Mouse (Mus musculus) embryo, embryonic 11 days (tissue): ENCODE measurements around the gene Gm30191.
"Not testable (repeated sequence)": the region's sequence is repeated elsewhere in the genome, so short reads cannot be mapped to it uniquely, and the experiment has no call there.

Experiments
- DNase-seq: peaks from one replicate; pipeline ENCODE4 v3.0.0-alpha.2; 2015

Gene Gm30191

GRCm38 (mm10) chr4:134252131-134252910 is 5.6 kb downstream of the Gm30191 start:
- DNase-seq, result peak; percentile 50

GRCm38 (mm10) chr4:134252911-134253721 is 6.4 kb downstream of the Gm30191 start:
- peak; percentile 60 for DNase-seq

- peak; percentile 72 for DNase-seq
Measured at GRCm38 (mm10) chr4:134253722-134254324, 7.1 kb downstream of the Gm30191 start, which contains the start of gene Grrp1. Gene Grrp1, minus strand, starts transcription at chr4:134254106.

GRCm38 (mm10) chr4:134254835-134255234 is 8.1 kb downstream of the Gm30191 start:
- DNase-seq, result no peak

- DNase-seq, result no peak
Measured at GRCm38 (mm10) chr4:134255854-134256253, 9.1 kb downstream of the Gm30191 start.

GRCm38 (mm10) chr4:134256407-134257197 is 9.9 kb downstream of the Gm30191 start:
- peak; percentile 67 for DNase-seq

GRCm38 (mm10) chr4:134257198-134258009 is 10.7 kb downstream of the Gm30191 start:
- peak; percentile 56 for DNase-seq

GRCm38 (mm10) chr4:134258354-134258753 is 11.6 kb downstream of the Gm30191 start:
- DNase-seq, result no peak

GRCm38 (mm10) chr4:134263191-134263590 is 16.5 kb downstream of the Gm30191 start:
- peak; percentile 65 for DNase-seq

- no peak for DNase-seq
Measured at GRCm38 (mm10) chr4:134265860-134266585, 19.3 kb downstream of the Gm30191 start.

- DNase-seq, result no peak
Measured at GRCm38 (mm10) chr4:134268102-134268655, 21.4 kb downstream of the Gm30191 start.

- not testable (repeated sequence) for DNase-seq
Measured at GRCm38 (mm10) chr4:134269622-134270021, 22.9 kb downstream of the Gm30191 start.

- DNase-seq, result no peak
Measured at GRCm38 (mm10) chr4:134271979-134272378, 25.2 kb downstream of the Gm30191 start.

- no peak for DNase-seq
Measured at GRCm38 (mm10) chr4:134272731-134273416, 26.1 kb downstream of the Gm30191 start.

GRCm38 (mm10) chr4:134273417-134274345 is 26.9 kb downstream of the Gm30191 start:
- peak; percentile 67 for DNase-seq

- DNase-seq, result no peak
Measured at GRCm38 (mm10) chr4:134284942-134285341, 38.2 kb downstream of the Gm30191 start.

- peak; percentile 47 for DNase-seq
Measured at GRCm38 (mm10) chr4:134286226-134287167, 39.8 kb downstream of the Gm30191 start.

- DNase-seq, result peak; percentile 97
Measured at GRCm38 (mm10) chr4:134287168-134287564, 40.4 kb downstream of the Gm30191 start.
